In the genomic region with DNA sequence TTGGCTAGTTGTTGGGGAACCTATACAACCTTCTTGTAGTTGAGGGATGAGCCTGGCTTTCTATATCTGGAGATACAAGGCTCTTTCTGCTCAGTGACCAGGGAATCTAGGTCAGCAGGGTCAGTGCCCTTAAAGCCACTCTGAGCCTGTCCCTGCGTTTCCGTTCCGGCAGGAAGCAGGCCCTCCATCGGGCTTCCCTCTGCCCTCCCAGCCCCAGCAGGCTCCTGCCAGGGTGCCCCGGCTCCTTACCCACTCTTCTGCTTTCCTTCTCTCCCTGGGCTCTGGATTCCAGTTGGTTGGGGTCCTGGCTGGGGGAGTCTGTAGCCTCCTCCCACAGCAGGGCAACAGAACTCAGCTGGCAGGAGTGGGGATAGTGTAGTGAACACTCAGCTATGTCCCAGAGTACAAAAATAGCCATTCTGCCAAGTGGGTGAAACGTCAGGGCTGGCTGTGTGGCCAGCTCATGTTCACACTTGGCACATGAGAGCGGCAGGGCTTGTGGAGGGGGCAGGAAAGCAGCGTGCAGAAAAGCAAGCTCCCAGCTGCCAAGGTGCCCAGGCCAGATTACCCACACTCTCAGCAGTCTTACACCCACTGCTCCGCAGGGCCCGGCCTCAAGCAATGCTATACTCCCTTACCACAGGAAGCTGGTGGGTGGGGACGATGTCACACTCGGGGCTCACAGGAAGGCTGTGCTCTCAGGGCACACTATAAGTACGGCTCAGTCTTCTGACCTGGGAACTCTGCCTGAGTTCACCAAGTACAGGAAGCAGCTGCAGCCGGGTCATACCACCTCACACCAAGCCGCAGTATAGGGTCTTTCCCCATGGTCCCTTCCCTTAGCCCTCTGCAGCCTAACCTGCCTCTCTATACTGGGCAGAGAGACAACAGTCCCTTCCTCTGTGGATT, we compare ENCODE assay signal across 8 mouse cellular contexts. TPM values are rescaled to one million over a fixed set of nuclear protein-coding genes. Genes with fewer than 3 reads are reported as not detected.
DNase-seq lines count a peak whose midpoint lies in the region; ATAC-seq lines count a peak whose summit lies in the region.

No protein-coding gene starts in this region.

- peaks cover 3% of the 10 kb centered on the region; the same call in 1 of the 2 replicates for H3K9me3 ChIP-seq in hindbrain, embryonic 13.5 days
- no peaks in the 10 kb centered on the region for H3K9me3 ChIP-seq in lung, embryonic 15.5 days

- no peak overlapping the region for H3K4me3 ChIP-seq in hindbrain, embryonic 13.5 days
- H3K4me3 ChIP-seq in lung, embryonic 15.5 days = no peak overlapping the region

- H3K4me2 ChIP-seq in hindbrain, embryonic 13.5 days = no peak overlapping the region
- H3K4me2 ChIP-seq in lung, embryonic 15.5 days = peak overlapping the region; percentile 12

- H3K27ac ChIP-seq in hindbrain, embryonic 13.5 days = peak overlapping the region; percentile 41; the same call in 1 of the 2 replicates
- peak overlapping the region; percentile 82 for H3K27ac ChIP-seq in lung, embryonic 15.5 days

- H3K27me3 ChIP-seq in hindbrain, embryonic 13.5 days = no peaks in the 10 kb centered on the region
- no peaks in the 10 kb centered on the region for H3K27me3 ChIP-seq in lung, embryonic 15.5 days

- WGBS in hindbrain, embryonic 13.5 days = 81% methylated on average over 15 of the region's 15 CpGs
- 57% methylated on average over 15 of the region's 15 CpGs for WGBS in lung, embryonic 15.5 days

- H3K4me1 ChIP-seq in hindbrain, embryonic 13.5 days (replicated peaks) = peaks cover 10% of the 10 kb centered on the region
- H3K4me1 ChIP-seq in lung, embryonic 15.5 days = peaks cover 14% of the 10 kb centered on the region

- peak; percentile 94 for DNase-seq in T-cell, adult 2 months (ENCODE audit: low spot score)
- peak; percentile 64 for DNase-seq in cerebellum, adult 11 months
- DNase-seq in frontal cortex, postnatal 25 days (ENCODE audit: low spot score in 2 of 2) = peak; percentile 32 to 63
- peak; percentile 63 to 64 for DNase-seq in layer of hippocampus, postnatal 10 days (ENCODE audit: low spot score in 2 of 2)
- peak; percentile 68 to 71 for DNase-seq in right cerebral cortex, adult 2 months (ENCODE audit: low spot score in 2 of 2)
- peak; percentile 63 for DNase-seq in urinary bladder, postnatal 14 days (ENCODE audit: low spot score)

- H3K9ac ChIP-seq in hindbrain, embryonic 13.5 days = no peak overlapping the region
- no peak overlapping the region for H3K9ac ChIP-seq in lung, embryonic 15.5 days

- ATAC-seq in hindbrain, embryonic 13.5 days (ENCODE audit: low FRiP score) = 0 out of 2 replicates have a peak, but pooled peaks have one; percentile 19
- peak; percentile 80 for ATAC-seq in lung, embryonic 15.5 days (ENCODE audit: borderline replicate concordance, extremely low read depth, low FRiP score, low TSS enrichment)

- peaks cover 3% of the 10 kb centered on the region; the same call in 1 of the 2 replicates for H3K36me3 ChIP-seq in hindbrain, embryonic 13.5 days
- H3K36me3 ChIP-seq in lung, embryonic 15.5 days = no peaks in the 10 kb centered on the region

RNA-seq across cellular contexts. Expression of a gene that starts 53.4 kb away (rescaled TPM):
- polyA plus RNA-seq in hindbrain, embryonic 13.5 days (2015; fragmentation: Nextera tagmentation; extraction: Ambion mirVana) = 23.1 and 24.7 TPM in 2 replicates
- total RNA-seq in layer of hippocampus, postnatal 10 days (2021) = 10 to 100 TPM; 74.0 to 78.5 TPM
- 13.0 and 14.4 TPM in 2 replicates for polyA plus RNA-seq in lung, embryonic 15.5 days (2015; fragmentation: Nextera tagmentation; extraction: Ambion mirVana)

RNA-seq across cellular contexts. Expression of a gene that starts 54.5 kb away (rescaled TPM):
- polyA plus RNA-seq in hindbrain, embryonic 13.5 days (2015; fragmentation: Nextera tagmentation; extraction: Ambion mirVana) = 51.2 and 54.4 TPM in 2 replicates
- 100 to 1,000 TPM; 247 to 258 TPM for total RNA-seq in layer of hippocampus, postnatal 10 days (2021)
- 64.4 and 68.1 TPM in 2 replicates for polyA plus RNA-seq in lung, embryonic 15.5 days (2015; fragmentation: Nextera tagmentation; extraction: Ambion mirVana)
